Mouse (Mus musculus) hindbrain, embryonic 14.5 days (tissue): ENCODE measurements around the gene Ppp1r3g. TPM values are rescaled to one million over a fixed set of nuclear protein-coding genes. Genes with fewer than 3 reads are reported as not detected.

ENCODE experiments used
- ATAC-seq: fragments of 200-750 bp; cut with Nextera tagmentation; 2 replicates; pipeline ENCODE4 v1.8.0; 2017; ENCODE audit warnings: moderate number of reproducible peaks, mild to moderate bottlenecking, moderate TSS enrichment, moderate library complexity; ENCODE audit not compliant: low FRiP score
- DNase-seq: peaks from one replicate; pipeline ENCODE4 v3.0.0-alpha.2; 2015; ENCODE audit warnings: low spot score
- H3K27ac ChIP-seq: fragments of 300-500 bp; sonication (generic); 2 replicates; pipeline ENCODE4 v1.5.1; 2014; ENCODE audit warnings: mild to moderate bottlenecking, moderate library complexity
- H3K27me3 ChIP-seq: fragments of 300-500 bp; sonication (generic); 2 replicates; pipeline ENCODE4 v1.6.1; 2014; ENCODE audit warnings: mild to moderate bottlenecking, low read length, mixed read lengths; ENCODE audit not compliant: control insufficient read depth, insufficient read depth
- H3K36me3 ChIP-seq: fragments of 300-500 bp; sonication (generic); replicated peaks from 2 replicates; pipeline ENCODE4 v1.6.1; 2014; ENCODE audit not compliant: control insufficient read depth, insufficient read depth
- H3K4me1 ChIP-seq: fragments of 300-500 bp; sonication (generic); replicated peaks from 2 replicates; pipeline ENCODE4 v1.6.1; 2014; ENCODE audit warnings: antibody characterized with exemption, low read length, mixed read lengths; ENCODE audit not compliant: control insufficient read depth, insufficient read depth
- H3K4me2 ChIP-seq: fragments of 300-500 bp; sonication (generic); replicated peaks from 2 replicates; pipeline ENCODE4 v1.6.1; 2014; ENCODE audit warnings: mild to moderate bottlenecking, moderate library complexity
- H3K4me3 ChIP-seq: fragments of 300-500 bp; sonication (generic); replicated peaks from 2 replicates; pipeline ENCODE4 v1.5.1; 2014; ENCODE audit warnings: mild to moderate bottlenecking, low read length
- H3K9ac ChIP-seq: fragments of 300-500 bp; sonication (generic); 2 replicates; pipeline ENCODE4 v1.6.1; 2014
- H3K9me3 ChIP-seq: fragments of 300-500 bp; sonication (generic); 2 replicates; pipeline ENCODE4 v1.6.1; 2016; ENCODE audit warnings: low read length; ENCODE audit not compliant: control insufficient read depth
- whole genome bisulfite sequencing: fragments of 180-500 bp; shearing (Covaris S2); extraction: QIAGEN DNeasy Blood & Tissue Kit; methylation state at CpG from one replicate; pipeline ENCODE4 v1.1.7; 2014; 5-methylcytosine and 5-hydroxymethylcytosine counted together
- polyA plus RNA-seq: library from polyadenylated mRNA; unstranded; fragments of >200 nt; fragmentation: Nextera tagmentation; extraction: Ambion mirVana; gene quantifications from 2 replicates; pipeline ENCODE4 v1.2.1, GENCODE M21; 2014

Gene Ppp1r3g
- polyA plus RNA-seq, 1 experiment from 2014 or later = not detected

DNA sequence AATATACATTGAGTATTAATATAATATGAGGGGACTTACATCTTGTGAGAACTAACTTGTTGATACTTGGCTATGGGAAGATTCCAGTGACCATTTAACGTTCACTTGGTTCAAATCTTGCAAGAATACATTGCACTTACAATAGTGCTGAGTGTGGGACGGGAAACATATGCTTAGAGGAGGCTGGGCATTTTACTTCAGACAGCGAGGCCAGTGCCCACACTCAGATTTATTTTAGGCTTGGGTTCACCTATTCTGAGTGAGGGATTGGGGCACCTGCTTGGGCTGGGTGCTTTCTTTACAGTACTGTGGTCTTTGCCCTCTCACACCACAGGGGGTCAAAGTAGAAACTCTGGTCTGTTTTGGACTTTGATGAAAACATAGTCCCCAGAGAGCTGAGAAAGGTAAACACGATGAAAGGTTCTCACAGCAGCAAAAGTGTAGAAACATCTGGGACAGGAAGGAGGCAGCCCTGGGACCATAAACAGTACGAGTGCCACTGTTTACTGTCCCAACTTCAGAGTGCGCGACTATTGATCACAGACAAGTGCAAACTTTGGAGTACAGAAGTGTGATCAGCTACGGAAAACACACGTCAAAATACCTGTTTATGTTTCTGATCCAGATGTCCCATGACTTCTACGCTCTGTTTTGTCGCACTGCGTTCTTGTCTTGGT, 890 bp downstream of the Ppp1r3g start:
- H3K4me2 ChIP-seq = no peak overlapping the region
- no peaks in the 10 kb centered on the region for H3K9me3 ChIP-seq
- no peak overlapping the region for H3K27ac ChIP-seq
- 76% methylated on average over 12 of the region's 12 CpGs for WGBS
- no peak overlapping the region for H3K9ac ChIP-seq
- H3K36me3 ChIP-seq = no peaks in the 10 kb centered on the region
- DNase-seq = no peak
- H3K27me3 ChIP-seq = no peaks in the 10 kb centered on the region
- no peak overlapping the region for H3K4me3 ChIP-seq
- no peaks in the 10 kb centered on the region for H3K4me1 ChIP-seq
- no peak for ATAC-seq

DNA sequence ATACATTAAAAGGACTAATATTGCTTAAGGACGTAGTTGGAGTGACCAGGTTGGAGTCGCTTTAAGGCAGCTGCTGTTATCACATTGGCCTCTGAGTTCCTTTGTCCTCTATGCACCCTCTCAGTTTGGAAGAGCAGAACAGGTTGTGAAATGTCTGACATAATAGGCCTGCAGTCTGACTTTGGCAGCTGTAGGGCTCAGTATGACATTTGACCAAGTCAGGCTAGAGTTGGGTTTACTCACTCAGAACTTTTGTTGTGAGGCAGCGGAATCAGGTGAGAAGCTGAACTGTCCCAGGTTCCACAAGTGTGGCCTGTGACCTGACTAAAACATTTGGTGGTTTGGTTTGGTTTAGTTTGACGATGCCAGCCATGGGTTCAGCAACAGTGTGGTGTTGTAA, 4.9 kb downstream of the Ppp1r3g start:
- H3K4me3 ChIP-seq = no peak overlapping the region
- H3K27ac ChIP-seq = no peak overlapping the region
- WGBS = 94% methylated on average over 4 of the region's 4 CpGs
- H3K4me1 ChIP-seq = 0 out of 2 replicates have a peak, but pooled peaks cover 6% of the 10 kb centered on the region
- H3K9me3 ChIP-seq = no peaks in the 10 kb centered on the region
- H3K4me2 ChIP-seq = no peak overlapping the region
- H3K36me3 ChIP-seq = no peaks in the 10 kb centered on the region
- no peak overlapping the region for H3K9ac ChIP-seq
- peaks cover 14% of the 10 kb centered on the region for H3K27me3 ChIP-seq
- no peak for ATAC-seq
- DNase-seq = no peak

DNA sequence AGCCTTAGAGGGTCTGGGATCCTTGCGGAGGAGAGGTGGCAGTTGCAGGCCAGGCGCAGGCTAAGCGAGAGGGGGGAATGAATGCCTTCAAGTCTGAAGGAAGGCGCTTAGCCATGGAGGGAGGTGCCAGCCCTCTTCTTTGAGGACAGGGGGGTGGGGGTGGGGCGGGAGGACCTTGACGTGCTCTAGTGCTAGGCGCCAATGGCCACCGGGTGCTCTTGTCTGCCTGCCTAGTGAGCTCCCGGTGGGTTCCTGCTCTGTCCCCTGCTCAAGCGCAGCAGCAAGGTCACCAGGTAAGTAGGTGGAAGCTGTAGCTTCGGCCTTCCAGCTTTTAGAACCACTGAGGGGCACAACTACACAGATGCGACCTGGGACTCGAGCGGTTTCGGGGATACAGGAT, 9.1 kb downstream of the Ppp1r3g start:
- Histone ChIP-seq H3K4me1 (peaks cover 10% of the 10 kb centered on the region; the same call in 1 of the 2 replicates), H3K4me2 (peak overlapping the region; percentile 100), H3K27me3 (peaks cover 28% of the 10 kb centered on the region), H3K27ac (no peak overlapping the region), H3K9ac (no peak overlapping the region; the same call in 1 of the 2 replicates), H3K36me3 (no peaks in the 10 kb centered on the region), H3K4me3 (peak overlapping the region; percentile 67), H3K9me3 (no peaks in the 10 kb centered on the region)
- 4% methylated on average over 14 of the region's 15 CpGs for WGBS
- DNase-seq = no peak
- no peak for ATAC-seq

DNA sequence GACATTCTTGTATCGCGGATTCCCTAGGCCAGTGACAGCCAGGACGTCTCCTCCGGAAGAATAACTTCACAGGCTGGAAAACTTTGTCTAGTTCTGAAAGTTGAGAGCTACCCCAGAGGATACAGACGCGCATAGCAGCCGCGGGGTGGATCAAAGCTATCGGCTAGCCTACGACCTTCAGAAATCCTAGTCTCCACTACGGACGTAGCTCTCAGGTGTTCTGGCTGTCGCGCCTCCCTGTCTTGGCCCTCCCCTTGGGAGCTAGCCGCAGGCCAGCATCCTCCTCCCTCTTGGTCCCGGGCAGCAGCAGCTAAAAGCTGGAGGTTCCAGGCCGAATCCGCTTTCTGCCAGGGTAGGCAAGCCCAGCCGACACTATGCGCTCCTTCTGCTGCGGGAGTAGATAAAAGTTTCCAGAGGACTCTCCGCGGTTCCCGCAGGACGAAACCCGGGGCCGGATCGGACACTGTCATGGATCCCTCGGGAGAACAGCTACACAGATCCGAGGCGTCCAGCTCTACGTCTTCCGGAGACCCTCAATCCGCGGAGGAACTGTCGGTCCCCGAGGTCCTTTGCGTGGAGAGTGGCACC, 9.6 kb downstream of the Ppp1r3g start:
- peaks cover 28% of the 10 kb centered on the region for H3K27me3 ChIP-seq
- ATAC-seq (peak; percentile 48; the same call in 1 of the 2 replicates), DNase-seq (no peak)

DNA sequence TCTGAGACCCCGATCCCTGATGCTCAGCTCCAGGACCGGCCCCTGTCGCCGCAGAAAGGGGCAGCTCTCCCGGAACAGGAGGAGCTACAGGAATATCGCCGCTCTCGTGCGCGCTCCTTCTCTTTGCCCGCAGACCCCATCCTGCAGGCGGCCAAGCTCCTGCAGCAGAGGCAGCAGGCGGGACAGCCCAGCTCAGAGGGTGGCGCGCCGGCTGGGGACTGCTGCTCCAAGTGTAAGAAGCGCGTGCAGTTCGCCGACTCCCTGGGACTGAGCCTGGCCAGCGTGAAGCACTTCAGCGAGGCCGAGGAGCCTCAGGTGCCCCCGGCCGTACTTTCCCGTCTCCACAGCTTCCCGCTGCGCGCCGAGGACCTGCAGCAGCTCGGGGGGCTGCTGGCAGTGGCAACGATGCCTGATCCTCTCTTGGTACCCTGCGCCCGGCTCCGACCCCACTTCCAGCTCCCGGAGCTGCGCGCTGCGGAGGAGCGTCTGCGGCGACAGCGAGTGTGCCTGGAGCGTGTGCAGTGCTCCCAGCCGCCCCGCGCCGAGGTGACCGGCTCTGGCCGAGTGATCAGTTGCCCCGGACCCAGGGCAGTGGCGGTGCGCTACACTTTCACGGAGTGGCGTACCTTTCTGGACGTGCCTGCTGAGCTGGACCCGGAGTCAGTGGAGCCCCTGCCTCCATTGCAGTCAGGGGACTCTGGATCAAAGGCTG, 10.2 kb downstream of the Ppp1r3g start:
- under 1% methylated on average over 56 of the region's 57 CpGs for WGBS
- no peaks in the 10 kb centered on the region for H3K9me3 ChIP-seq
- H3K4me3 ChIP-seq = peak overlapping the region; percentile 67
- peak overlapping the region; percentile 100 for H3K4me2 ChIP-seq
- H3K4me1 ChIP-seq = peaks cover 10% of the 10 kb centered on the region; the same call in 1 of the 2 replicates
- DNase-seq (no peak), ATAC-seq (peak; percentile 74; the same call in 1 of the 2 replicates)
- peak overlapping the region; percentile 57 for H3K9ac ChIP-seq
- no peaks in the 10 kb centered on the region for H3K36me3 ChIP-seq
- H3K27ac ChIP-seq = no peak overlapping the region
- H3K27me3 ChIP-seq = peaks cover 28% of the 10 kb centered on the region

More for the DNA sequence above, 9.6 kb downstream of the Ppp1r3g start:
- Histone ChIP-seq H3K9ac (peak overlapping the region; percentile 57), H3K9me3 (no peaks in the 10 kb centered on the region), H3K4me3 (peak overlapping the region; percentile 67), H3K4me2 (peak overlapping the region; percentile 100), H3K27ac (no peak overlapping the region), H3K36me3 (no peaks in the 10 kb centered on the region), H3K4me1 (peaks cover 10% of the 10 kb centered on the region; the same call in 1 of the 2 replicates)
- WGBS = under 1% methylated on average over 38 of the region's 38 CpGs

DNA sequence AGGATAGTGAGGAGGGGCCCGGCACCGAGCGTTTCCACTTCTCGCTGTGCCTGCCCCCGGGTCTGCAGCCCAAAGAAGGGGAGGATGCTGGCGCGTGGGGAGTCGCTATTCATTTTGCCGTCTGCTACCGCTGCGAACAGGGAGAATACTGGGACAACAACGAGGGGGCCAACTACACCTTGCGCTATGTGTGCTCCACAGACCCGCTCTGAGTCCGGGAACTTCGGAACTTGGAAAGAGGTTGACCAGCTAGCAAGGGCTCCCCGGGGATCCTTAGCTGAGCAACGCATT, 10.7 kb downstream of the Ppp1r3g start:
- Histone ChIP-seq H3K36me3 (no peaks in the 10 kb centered on the region), H3K9me3 (no peaks in the 10 kb centered on the region), H3K4me1 (peaks cover 10% of the 10 kb centered on the region; the same call in 1 of the 2 replicates), H3K4me2 (peak overlapping the region; percentile 100), H3K4me3 (peak overlapping the region; percentile 67), H3K9ac (peak overlapping the region; percentile 57), H3K27ac (no peak overlapping the region), H3K27me3 (peaks cover 28% of the 10 kb centered on the region)
- ATAC-seq (no peak), DNase-seq (no peak)
- WGBS = 1% methylated on average over 18 of the region's 18 CpGs

DNA sequence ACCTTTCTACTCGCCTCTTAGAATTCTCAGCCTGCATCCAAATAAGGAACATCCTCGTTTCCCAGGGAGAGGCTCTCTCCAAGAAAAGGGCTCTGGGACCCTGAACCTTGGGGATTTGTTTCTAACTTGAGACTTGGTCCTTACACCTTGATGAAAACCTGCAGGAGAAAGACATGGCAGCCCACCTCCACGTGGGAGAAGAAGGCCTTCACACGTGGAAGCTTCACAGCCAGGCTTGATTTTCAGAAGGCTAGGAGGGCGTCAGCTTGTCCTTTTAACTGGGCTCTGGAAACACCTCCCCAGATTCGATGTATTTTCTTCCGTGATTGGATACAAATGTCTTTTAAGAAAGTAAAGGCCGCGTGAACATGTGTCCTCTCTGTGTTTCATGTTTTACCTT, 11.2 kb downstream of the Ppp1r3g start:
- DNase-seq (no peak), ATAC-seq (no peak)
- H3K4me3 ChIP-seq = peak overlapping the region; percentile 67
- WGBS = 25% methylated on average over 9 of the region's 9 CpGs
- H3K36me3 ChIP-seq = no peaks in the 10 kb centered on the region
- peaks cover 28% of the 10 kb centered on the region for H3K27me3 ChIP-seq
- peak overlapping the region; percentile 100 for H3K4me2 ChIP-seq
- H3K9me3 ChIP-seq = no peaks in the 10 kb centered on the region
- H3K27ac ChIP-seq = no peak overlapping the region
- H3K9ac ChIP-seq = no peak overlapping the region
- peaks cover 10% of the 10 kb centered on the region; the same call in 1 of the 2 replicates for H3K4me1 ChIP-seq

DNA sequence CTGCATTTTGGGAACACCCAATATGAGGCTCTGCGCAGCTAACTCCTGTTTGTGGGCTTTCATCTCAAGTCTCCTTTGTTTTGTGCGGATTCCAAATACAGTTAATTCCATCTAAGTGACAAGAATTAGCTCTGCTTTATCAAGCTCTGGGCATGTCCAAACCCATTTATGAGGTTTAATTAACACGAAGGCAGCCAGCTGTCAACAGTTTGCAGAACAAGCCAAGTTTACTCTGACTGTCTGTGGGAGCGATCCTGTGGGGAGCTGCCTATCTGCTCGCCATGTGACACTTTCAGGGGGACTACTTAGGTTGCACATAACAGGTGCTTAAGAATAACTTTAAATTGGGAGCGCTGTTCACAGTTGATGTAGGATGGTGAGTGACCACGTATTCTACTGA, 18.3 kb downstream of the Ppp1r3g start:
- H3K36me3 ChIP-seq = no peaks in the 10 kb centered on the region
- 84% methylated on average over 7 of the region's 7 CpGs for WGBS
- no peaks in the 10 kb centered on the region for H3K27me3 ChIP-seq
- H3K4me3 ChIP-seq = no peak overlapping the region
- ATAC-seq = no peak
- H3K4me2 ChIP-seq = no peak overlapping the region
- no peaks in the 10 kb centered on the region for H3K9me3 ChIP-seq
- no peak overlapping the region for H3K27ac ChIP-seq
- no peaks in the 10 kb centered on the region for H3K4me1 ChIP-seq
- no peak overlapping the region for H3K9ac ChIP-seq
- DNase-seq = no peak

DNA sequence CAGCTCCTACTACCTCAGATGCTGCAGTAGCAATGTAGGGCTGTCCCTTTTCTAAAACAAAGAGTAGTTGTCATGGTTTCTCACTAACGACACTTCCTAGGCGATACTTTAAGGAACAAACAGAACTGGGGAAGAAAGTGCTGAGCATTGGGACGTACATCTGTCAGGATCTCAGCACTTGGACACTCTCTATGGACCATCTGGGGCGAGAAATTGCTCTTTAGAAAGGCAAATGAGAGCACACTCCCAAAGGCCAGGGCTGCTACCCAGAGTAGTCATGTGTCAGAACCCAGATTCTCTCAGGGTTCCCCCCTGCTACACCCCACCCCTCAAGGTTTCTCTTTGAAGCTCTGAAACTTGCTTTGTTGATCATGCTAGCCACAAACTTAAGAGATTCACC, 21.8 kb downstream of the Ppp1r3g start:
- no peaks in the 10 kb centered on the region for H3K9me3 ChIP-seq
- H3K4me3 ChIP-seq = no peak overlapping the region
- no peak overlapping the region for H3K27ac ChIP-seq
- H3K9ac ChIP-seq = no peak overlapping the region
- no peak overlapping the region for H3K4me2 ChIP-seq
- DNase-seq (no peak), ATAC-seq (no peak)
- 35% methylated on average over 4 of the region's 4 CpGs for WGBS
- H3K36me3 ChIP-seq = no peaks in the 10 kb centered on the region
- no peaks in the 10 kb centered on the region for H3K4me1 ChIP-seq
- no peaks in the 10 kb centered on the region for H3K27me3 ChIP-seq
